Mouse (Mus musculus): Measurements from ENCODE around the gene Lst1. TPM values are rescaled to one million over a fixed set of nuclear protein-coding genes. Genes with fewer than 3 reads are reported as not detected.

Gene Lst1
- total RNA-seq, 1 experiment from 2014 or later: 1,006 TPM

GRCm38 (mm10) chr17:35192924-35193323 is 4.7 kb upstream of the Lst1 start:
- peak; percentile 40 for ATAC-seq (replicated peaks; ENCODE audit: insufficient number of reproducible peaks, low FRiP score, low TSS enrichment, poor library complexity, severe bottlenecking)

GRCm38 (mm10) chr17:35191723-35192122 is 3.5 kb upstream of the Lst1 start:
- no peak for ATAC-seq (replicated peaks; ENCODE audit: insufficient number of reproducible peaks, low FRiP score, low TSS enrichment, poor library complexity, severe bottlenecking)

GRCm38 (mm10) chr17:35190096-35190495 is 1.9 kb upstream of the Lst1 start:
- peak; percentile 6; the same call in 1 of the 2 replicates for ATAC-seq (replicated peaks; ENCODE audit: insufficient number of reproducible peaks, low FRiP score, low TSS enrichment, poor library complexity, severe bottlenecking)

- peak; percentile 52 for ATAC-seq (replicated peaks; ENCODE audit: insufficient number of reproducible peaks, low FRiP score, low TSS enrichment, poor library complexity, severe bottlenecking)
These were observed 947 bp upstream of the Lst1 start for GRCm38 (mm10) chr17:35189186-35189585.

- no peak for ATAC-seq (replicated peaks; ENCODE audit: insufficient number of reproducible peaks, low FRiP score, low TSS enrichment, poor library complexity, severe bottlenecking)
These were observed 894 bp downstream of the Lst1 start for GRCm38 (mm10) chr17:35187345-35187744.

GRCm38 (mm10) chr17:35186681-35187080 is 1.6 kb downstream of the Lst1 start:
- ATAC-seq (replicated peaks; ENCODE audit: insufficient number of reproducible peaks, low FRiP score, low TSS enrichment, poor library complexity, severe bottlenecking): peak; percentile 29; the same call in 1 of the 2 replicates

GRCm38 (mm10) chr17:35185639-35186611 is 2.3 kb downstream of the Lst1 start:
- peak; percentile 18 for ATAC-seq (replicated peaks; ENCODE audit: insufficient number of reproducible peaks, low FRiP score, low TSS enrichment, poor library complexity, severe bottlenecking)

- ATAC-seq (replicated peaks; ENCODE audit: insufficient number of reproducible peaks, low FRiP score, low TSS enrichment, poor library complexity, severe bottlenecking): no peak
These were observed 8.1 kb downstream of the Lst1 start for GRCm38 (mm10) chr17:35180093-35180492.

GRCm38 (mm10) chr17:35178528-35178927 is 9.7 kb downstream of the Lst1 start:
- peak; percentile 87 for ATAC-seq (replicated peaks; ENCODE audit: insufficient number of reproducible peaks, low FRiP score, low TSS enrichment, poor library complexity, severe bottlenecking)

- no peak for ATAC-seq (replicated peaks; ENCODE audit: insufficient number of reproducible peaks, low FRiP score, low TSS enrichment, poor library complexity, severe bottlenecking)
These were observed 12.3 kb downstream of the Lst1 start, which contains the start of gene Aif1 for GRCm38 (mm10) chr17:35175968-35176367. TSS of gene Aif1 (minus strand) at chr17:35176068.

- ATAC-seq (replicated peaks; ENCODE audit: insufficient number of reproducible peaks, low FRiP score, low TSS enrichment, poor library complexity, severe bottlenecking): no peak
These were observed 12.9 kb downstream of the Lst1 start for GRCm38 (mm10) chr17:35175382-35175781.

GRCm38 (mm10) chr17:35174201-35174977 is 13.8 kb downstream of the Lst1 start:
- ATAC-seq (replicated peaks; ENCODE audit: insufficient number of reproducible peaks, low FRiP score, low TSS enrichment, poor library complexity, severe bottlenecking): 0 out of 2 replicates have a peak, but pooled peaks have one; percentile 23

- ATAC-seq (replicated peaks; ENCODE audit: insufficient number of reproducible peaks, low FRiP score, low TSS enrichment, poor library complexity, severe bottlenecking): 0 out of 2 replicates have a peak, but pooled peaks have one; percentile 13
These were observed 14.9 kb downstream of the Lst1 start for GRCm38 (mm10) chr17:35173329-35173728.

- ATAC-seq (replicated peaks; ENCODE audit: insufficient number of reproducible peaks, low FRiP score, low TSS enrichment, poor library complexity, severe bottlenecking): peak; percentile 74
These were observed 15.6 kb downstream of the Lst1 start for GRCm38 (mm10) chr17:35172445-35173234.

GRCm38 (mm10) chr17:35168541-35169207 is 19.6 kb downstream of the Lst1 start:
- no peak for ATAC-seq (replicated peaks; ENCODE audit: insufficient number of reproducible peaks, low FRiP score, low TSS enrichment, poor library complexity, severe bottlenecking)

GRCm38 (mm10) chr17:35167794-35168193 is 20.4 kb downstream of the Lst1 start:
- no peak for ATAC-seq (replicated peaks; ENCODE audit: insufficient number of reproducible peaks, low FRiP score, low TSS enrichment, poor library complexity, severe bottlenecking)

GRCm38 (mm10) chr17:35166352-35167035 is 21.7 kb downstream of the Lst1 start:
- 0 out of 2 replicates have a peak, but pooled peaks have one; percentile 11 for ATAC-seq (replicated peaks; ENCODE audit: insufficient number of reproducible peaks, low FRiP score, low TSS enrichment, poor library complexity, severe bottlenecking)

Data from monocyte, adult 5-6 weeks (primary cell).